Comparison of ENCODE assay signal across 8 mouse cellular contexts in genomic region chr5:25006848-25007247, GRCm38 (mm10).
A peak's percentile ranks its signal among the peaks of the same experiment; 100 is the strongest.
DNase-seq lines count a peak whose midpoint lies in the region; ATAC-seq and TF ChIP-seq lines count a peak whose summit lies in the region.

No protein-coding gene starts in this region.

- H3K9ac ChIP-seq in heart, embryonic 11.5 days (ENCODE audit: low read depth, low read length) = peak overlapping the region; percentile 22; the same call in 1 of the 2 replicates
- no peak overlapping the region for H3K9ac ChIP-seq in kidney, embryonic 14.5 days (ENCODE audit: low read depth, low read length)
- H3K9ac ChIP-seq in liver, adult 2 months (ENCODE audit: low read depth, low read length) = no peak overlapping the region
- H3K9ac ChIP-seq in stomach, embryonic 15.5 days = no peak overlapping the region

- peak; percentile 59 for ATAC-seq in erythroblast, adult 5-6 weeks (replicated peaks; ENCODE audit: low FRiP score, poor library complexity, severe bottlenecking)
- no peak; the same call in 1 of the 2 replicates for ATAC-seq in heart, embryonic 11.5 days (replicated peaks; ENCODE audit: insufficient number of reproducible peaks, low FRiP score, low TSS enrichment)
- peak; percentile 55 for ATAC-seq in kidney, embryonic 14.5 days (ENCODE audit: low FRiP score, low TSS enrichment)
- peak; percentile 50; the same call in 1 of the 2 replicates for ATAC-seq in stomach, embryonic 15.5 days (ENCODE audit: insufficient read depth, low FRiP score, low read depth)

- H3K4me3 ChIP-seq in bone marrow, adult 2 months (replicated peaks; ENCODE audit: control insufficient read depth, low read depth, low read length) = no peak overlapping the region
- no peak overlapping the region for H3K4me3 ChIP-seq in heart, embryonic 11.5 days (ENCODE audit: low read depth, low read length)
- H3K4me3 ChIP-seq in kidney, embryonic 14.5 days (ENCODE audit: low read length) = no peak overlapping the region
- H3K4me3 ChIP-seq in liver, adult 2 months (ENCODE audit: insufficient read depth, low read depth, low read length) = no peak overlapping the region
- H3K4me3 ChIP-seq in stomach, embryonic 15.5 days (replicated peaks) = no peak overlapping the region

- H3K27ac ChIP-seq in bone marrow, adult 2 months (ENCODE audit: control insufficient read depth, insufficient read depth, low read depth, low read length, poor library complexity) = no peak overlapping the region
- peak overlapping the region; percentile 70 for H3K27ac ChIP-seq in heart, embryonic 11.5 days (ENCODE audit: low read depth, low read length)
- no peak overlapping the region for H3K27ac ChIP-seq in kidney, embryonic 14.5 days (ENCODE audit: low read depth, low read length)
- no peak overlapping the region for H3K27ac ChIP-seq in liver, adult 2 months (replicated peaks; ENCODE audit: insufficient read depth, low read depth, low read length)
- H3K27ac ChIP-seq in stomach, embryonic 15.5 days = no peak overlapping the region

- peak; percentile 85 to 86 for DNase-seq in B cell, adult 2 months
- DNase-seq in liver, adult 2 months (ENCODE audit: extremely low read depth, low read depth, low spot score) = peak; percentile 62
- DNase-seq in neural tube, embryonic 10.5 days (ENCODE audit: extremely low spot score, low spot score) = peak; percentile 83

- no peaks in the 10 kb centered on the region for H3K27me3 ChIP-seq in heart, embryonic 11.5 days (ENCODE audit: control insufficient read depth, insufficient read depth, low read length)
- H3K27me3 ChIP-seq in kidney, embryonic 14.5 days (ENCODE audit: control insufficient read depth, insufficient read depth, low read length) = no peaks in the 10 kb centered on the region
- no peaks in the 10 kb centered on the region for H3K27me3 ChIP-seq in liver, adult 2 months (ENCODE audit: control insufficient read depth, insufficient read depth, low read length)
- H3K27me3 ChIP-seq in stomach, embryonic 15.5 days (replicated peaks) = no peaks in the 10 kb centered on the region

- 27% methylated on average over 8 of the region's 8 CpGs for WGBS in bone marrow, adult 2 months
- WGBS in heart, embryonic 11.5 days (ENCODE audit: insufficient replicate concordance) = 24% methylated on average over 8 of the region's 8 CpGs
- 48% methylated on average over 8 of the region's 8 CpGs for WGBS in kidney, embryonic 14.5 days
- WGBS in liver, adult 2 months = 36% methylated on average over 8 of the region's 8 CpGs
- WGBS in stomach, embryonic 15.5 days = 36% methylated on average over 8 of the region's 8 CpGs

- H3K36me3 ChIP-seq in heart, embryonic 11.5 days (ENCODE audit: control insufficient read depth, insufficient read depth, low read length) = no peaks in the 10 kb centered on the region
- no peaks in the 10 kb centered on the region for H3K36me3 ChIP-seq in kidney, embryonic 14.5 days (ENCODE audit: control insufficient read depth, insufficient read depth, low read length)
- no peaks in the 10 kb centered on the region for H3K36me3 ChIP-seq in liver, adult 2 months (ENCODE audit: control insufficient read depth, insufficient read depth, low read length)
- H3K36me3 ChIP-seq in stomach, embryonic 15.5 days = no peaks in the 10 kb centered on the region

- no peak overlapping the region for H3K4me2 ChIP-seq in heart, embryonic 11.5 days
- no peak overlapping the region for H3K4me2 ChIP-seq in kidney, embryonic 14.5 days (replicated peaks; ENCODE audit: low read depth, low read length)
- H3K4me2 ChIP-seq in stomach, embryonic 15.5 days = no peak overlapping the region

- peaks cover 4% of the 10 kb centered on the region for H3K4me1 ChIP-seq in bone marrow, adult 2 months (ENCODE audit: control insufficient read depth, insufficient read depth, low read length)
- peaks cover 48% of the 10 kb centered on the region for H3K4me1 ChIP-seq in heart, embryonic 11.5 days (ENCODE audit: control insufficient read depth, insufficient read depth, low read length)
- peaks cover 11% of the 10 kb centered on the region for H3K4me1 ChIP-seq in kidney, embryonic 14.5 days (ENCODE audit: control insufficient read depth, insufficient read depth, low read length)
- peaks cover 11% of the 10 kb centered on the region for H3K4me1 ChIP-seq in liver, adult 2 months (ENCODE audit: control insufficient read depth, insufficient read depth, low read length)
- peaks cover 14% of the 10 kb centered on the region for H3K4me1 ChIP-seq in stomach, embryonic 15.5 days

- peaks cover 20% of the 10 kb centered on the region; the same call in 1 of the 2 replicates for H3K79me2 ChIP-seq in liver, adult 2 months (ENCODE audit: control insufficient read depth, insufficient read depth, low read length)

- no peak for TF ChIP-seq POLR2A in bone marrow, adult 2 months (IDR thresholded peaks at IDR 0.05; ENCODE audit: borderline replicate concordance, control insufficient read depth, low read depth, low read length)
- no peak for TF ChIP-seq POLR2A in liver, adult 2 months (IDR thresholded peaks at IDR 0.05; ENCODE audit: extremely low read depth, insufficient read depth, low read length)

- peak; percentile 92 for TF ChIP-seq CTCF in bone marrow, adult 2 months (IDR thresholded peaks at IDR 0.05; ENCODE audit: control insufficient read depth, insufficient read depth, low read length)
- TF ChIP-seq CTCF in liver, adult 2 months (IDR thresholded peaks at IDR 0.05; ENCODE audit: low read depth, low read length) = peak; percentile 92

- no peaks in the 10 kb centered on the region for H3K9me3 ChIP-seq in heart, embryonic 11.5 days (replicated peaks; ENCODE audit: control insufficient read depth, low read length)
- H3K9me3 ChIP-seq in kidney, embryonic 14.5 days (ENCODE audit: control insufficient read depth, low read length) = no peaks in the 10 kb centered on the region
- H3K9me3 ChIP-seq in stomach, embryonic 15.5 days = no peaks in the 10 kb centered on the region
